Comparison of ENCODE assay signal across 18 mouse cellular contexts in genomic region chr4:131957161-131957560, GRCm38 (mm10). TPM values are rescaled to one million over a fixed set of nuclear protein-coding genes. Genes with fewer than 3 reads are reported as not detected.
DNase-seq lines count a peak whose midpoint lies in the region; ATAC-seq and TF ChIP-seq lines count a peak whose summit lies in the region.
"Had no signal": no experiment of that assay in that cellular context is flagged by ENCODE, and none has a peak within 500 bp of the region (broad histone marks: within the 10 kb centered on the region; RNA-seq: fewer than 3 reads in every experiment).

No protein-coding gene starts in this region.

- no peak overlapping the region for H3K9ac ChIP-seq in lung, postnatal 0 days (replicated peaks; ENCODE audit: low read depth)
- H3K9ac ChIP-seq in stomach, postnatal 0 days (ENCODE audit: low read length) = no peak overlapping the region
- H3K9ac ChIP-seq: embryonic facial prominence, embryonic 12.5 days; forebrain, embryonic 15.5 days; heart, embryonic 15.5 days had no signal

- WGBS in lung, postnatal 0 days = 64% methylated on average over 3 of the region's 3 CpGs
- 61% methylated on average over 3 of the region's 3 CpGs for WGBS in lung, adult 2 months
- WGBS in stomach, postnatal 0 days = 44% methylated on average over 3 of the region's 3 CpGs

- H3K4me1 ChIP-seq in lung, postnatal 0 days (ENCODE audit: insufficient read depth, low read depth, low read length) = no peaks in the 10 kb centered on the region
- no peaks in the 10 kb centered on the region for H3K4me1 ChIP-seq in lung, adult 2 months (ENCODE audit: control insufficient read depth, insufficient read depth, low read length)
- no peaks in the 10 kb centered on the region for H3K4me1 ChIP-seq in stomach, postnatal 0 days (replicated peaks; ENCODE audit: control insufficient read depth, insufficient read depth)
- H3K4me1 ChIP-seq: embryonic facial prominence, embryonic 12.5 days; forebrain, embryonic 15.5 days; heart, embryonic 15.5 days had no signal

- H3K27ac ChIP-seq in lung, postnatal 0 days (ENCODE audit: low read length) = peak overlapping the region; percentile 6; the same call in 1 of the 2 replicates
- 0 out of 2 replicates have a peak overlapping the region, but pooled peaks have one; percentile 36 for H3K27ac ChIP-seq in stomach, postnatal 0 days (replicated peaks)
- H3K27ac ChIP-seq: embryonic facial prominence, embryonic 12.5 days; forebrain, embryonic 15.5 days; heart, adult 2 months; heart, embryonic 15.5 days had no signal

- no peaks in the 10 kb centered on the region for H3K27me3 ChIP-seq in lung, postnatal 0 days (replicated peaks; ENCODE audit: insufficient read depth, low read length)
- H3K27me3 ChIP-seq in stomach, postnatal 0 days (ENCODE audit: control insufficient read depth, insufficient read depth, low read length) = no peaks in the 10 kb centered on the region
- H3K27me3 ChIP-seq: embryonic facial prominence, embryonic 12.5 days; forebrain, embryonic 15.5 days; heart, embryonic 15.5 days had no signal

- peak; percentile 47; the same call in 1 of the 2 replicates for TF ChIP-seq EP300 in lung, postnatal 0 days (IDR thresholded peaks at IDR 0.05)
- no peak for TF ChIP-seq EP300 in stomach, postnatal 0 days (optimal IDR thresholded peaks at IDR 0.05)

- H3K36me3 ChIP-seq in lung, postnatal 0 days (ENCODE audit: insufficient read depth, low read length) = no peaks in the 10 kb centered on the region
- H3K36me3 ChIP-seq in stomach, postnatal 0 days (ENCODE audit: control insufficient read depth, insufficient read depth, low read length) = peaks cover 3% of the 10 kb centered on the region; the same call in 1 of the 2 replicates

- H3K9me3 ChIP-seq in lung, postnatal 0 days (ENCODE audit: low read length) = no peaks in the 10 kb centered on the region
- H3K9me3 ChIP-seq in stomach, postnatal 0 days (ENCODE audit: control insufficient read depth, low read length) = no peaks in the 10 kb centered on the region
- H3K9me3 ChIP-seq: embryonic facial prominence, embryonic 12.5 days; forebrain, embryonic 15.5 days; heart, embryonic 15.5 days had no signal

- no peak overlapping the region for H3K4me2 ChIP-seq in lung, postnatal 0 days (replicated peaks; ENCODE audit: low read depth, low read length)
- H3K4me2 ChIP-seq in stomach, postnatal 0 days (replicated peaks; ENCODE audit: low read depth) = no peak overlapping the region
- H3K4me2 ChIP-seq: embryonic facial prominence, embryonic 12.5 days; forebrain, embryonic 15.5 days; heart, embryonic 11.5 days; heart, embryonic 15.5 days had no signal

- peak; percentile 25 for ATAC-seq in lung, postnatal 0 days
- no peak for ATAC-seq in stomach, postnatal 0 days (ENCODE audit: low FRiP score, low TSS enrichment)
- ATAC-seq: forebrain, embryonic 15.5 days had no signal

- no peak overlapping the region for H3K4me3 ChIP-seq in lung, postnatal 0 days (ENCODE audit: low read depth, low read length)
- H3K4me3 ChIP-seq in lung, adult 2 months (replicated peaks; ENCODE audit: extremely low read depth, low read depth, low read length) = no peak overlapping the region
- H3K4me3 ChIP-seq in stomach, postnatal 0 days (ENCODE audit: low read depth, low read length) = no peak overlapping the region
- H3K4me3 ChIP-seq: embryonic facial prominence, embryonic 12.5 days; forebrain, embryonic 15.5 days; heart, adult 2 months; heart, embryonic 15.5 days had no signal

- peak; percentile 23 for DNase-seq in kidney, adult 9 months
- no peak for DNase-seq in kidney, postnatal 4 days
- DNase-seq in lung, postnatal 0 days (ENCODE audit: low spot score) = peak; percentile 66
- no peak for DNase-seq in lung, adult 2 months
- DNase-seq in lung, postnatal 36 days = peak; percentile 33
- DNase-seq in stomach, postnatal 0 days (ENCODE audit: low spot score) = no peak
- no peak for DNase-seq in cerebellum, adult 8-10 months
- no peak for DNase-seq in ovary, postnatal 14 days (ENCODE audit: low spot score)
- DNase-seq: adrenal gland, postnatal 10 days; cerebellum, adult 11 months; cerebellum, adult 9-10 months; cerebellum, postnatal 25 days; gastrocnemius, postnatal 10 days; heart, adult 2 months had no signal

- no peak for TF ChIP-seq POLR2A in lung, adult 2 months (IDR thresholded peaks at IDR 0.05; ENCODE audit: borderline replicate concordance, extremely low read depth, low read depth, low read length)

- TF ChIP-seq CTCF in lung, postnatal 0 days (IDR thresholded peaks at IDR 0.05) = no peak
- TF ChIP-seq CTCF in lung, adult 2 months (IDR thresholded peaks at IDR 0.05; ENCODE audit: insufficient read depth, low read length) = no peak
- no peak for TF ChIP-seq CTCF in stomach, postnatal 0 days (IDR thresholded peaks at IDR 0.05; ENCODE audit: low read depth)

RNA-seq across cellular contexts. Expression of gene Tmem200b, which starts 35.6 kb away (rescaled TPM):
- polyA plus RNA-seq in lung, postnatal 0 days (2015; fragmentation: Nextera tagmentation; extraction: Ambion mirVana) = 1.3 and 1.8 TPM in 2 replicates
- 24.8 and 45.1 TPM in 2 replicates for polyA plus RNA-seq in lung, adult 2 months (2012; rRNA removed)
- 1.8 and 3.2 TPM in 2 replicates for polyA plus RNA-seq in stomach, postnatal 0 days (2015; fragmentation: Nextera tagmentation; extraction: Ambion mirVana)

Comparison
In these comparisons a context has a peak if more than half of its experiments do, and no peak if none do; other contexts are left out.
1. DNase-seq: peak in kidney, adult 9 months (single experiment), lung, postnatal 0 days (single experiment) and lung, postnatal 36 days (single experiment); none in kidney, postnatal 4 days (0 of 2), lung, adult 2 months (single experiment), stomach, postnatal 0 days (single experiment), cerebellum, adult 8-10 months (single experiment) and ovary, postnatal 14 days (single experiment).